ENCODE assay signal across 21 mouse cellular contexts in the genomic region with DNA sequence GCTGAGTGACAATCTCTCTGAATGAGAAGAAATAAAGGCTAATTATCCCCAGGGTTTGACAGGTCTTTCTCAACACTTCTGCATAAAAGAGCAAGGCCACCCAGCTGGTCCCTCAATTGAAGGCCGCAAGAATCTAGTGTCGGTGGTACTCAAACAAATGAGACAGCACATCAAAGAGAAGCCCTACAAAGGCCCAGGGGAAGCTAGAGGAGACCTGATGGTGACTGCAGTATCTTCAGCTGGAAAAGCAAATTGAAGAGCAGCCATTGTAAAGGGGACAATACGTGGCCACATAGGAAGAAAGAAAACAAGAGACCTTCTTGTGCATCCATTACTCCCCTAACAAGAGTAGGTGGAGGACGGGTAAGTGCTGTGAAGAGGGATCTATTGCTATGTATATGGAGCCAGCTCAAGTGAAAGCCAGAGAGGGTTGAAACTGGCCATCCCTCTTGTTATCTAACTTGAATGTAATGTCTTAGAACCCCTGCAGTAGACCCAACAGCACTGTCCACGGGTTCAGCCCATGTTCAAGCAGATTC. TPM values are rescaled to one million over a fixed set of nuclear protein-coding genes. Genes with fewer than 3 reads are reported as not detected.
DNase-seq lines count a peak whose midpoint lies in the region; ATAC-seq lines count a peak whose summit lies in the region.
"Had no signal": no experiment of that assay in that cellular context is flagged by ENCODE, and none has a peak within 500 bp of the region (broad histone marks: within the 10 kb centered on the region; RNA-seq: fewer than 3 reads in every experiment).

No protein-coding gene starts in this region.

- H3K4me3 ChIP-seq in forebrain, embryonic 11.5 days (ENCODE audit: low read depth, low read length): no peak overlapping the region
- H3K4me3 ChIP-seq in forebrain, embryonic 10.5 days: no peak overlapping the region
- no peak overlapping the region for H3K4me3 ChIP-seq in intestine, embryonic 14.5 days (ENCODE audit: low read depth, low read length)
- H3K4me3 ChIP-seq in intestine, embryonic 16.5 days (ENCODE audit: low read length): no peak overlapping the region
- H3K4me3 ChIP-seq in neural tube, embryonic 15.5 days (replicated peaks): no peak overlapping the region
- H3K4me3 ChIP-seq: forebrain, embryonic 13.5 days; layer of hippocampus, adult 2 months; liver, embryonic 13.5 days had no signal

- no peak overlapping the region for H3K9ac ChIP-seq in forebrain, embryonic 11.5 days (ENCODE audit: low read length)
- H3K9ac ChIP-seq in intestine, embryonic 14.5 days (ENCODE audit: low read length): no peak overlapping the region
- no peak overlapping the region for H3K9ac ChIP-seq in intestine, embryonic 16.5 days (ENCODE audit: low read depth, low read length)
- H3K9ac ChIP-seq in neural tube, embryonic 15.5 days (replicated peaks): no peak overlapping the region
- H3K9ac ChIP-seq: forebrain, embryonic 13.5 days; liver, embryonic 13.5 days; lung, embryonic 14.5 days had no signal

- H3K4me1 ChIP-seq in forebrain, embryonic 11.5 days (replicated peaks; ENCODE audit: control insufficient read depth, insufficient read depth, low read length): peaks cover 3% of the 10 kb centered on the region; the same call in 1 of the 2 replicates
- H3K4me1 ChIP-seq in forebrain, embryonic 10.5 days: peaks cover 14% of the 10 kb centered on the region
- H3K4me1 ChIP-seq in intestine, embryonic 14.5 days (replicated peaks; ENCODE audit: control insufficient read depth, insufficient read depth, low read length): no peaks in the 10 kb centered on the region
- no peaks in the 10 kb centered on the region for H3K4me1 ChIP-seq in intestine, embryonic 16.5 days (ENCODE audit: control insufficient read depth, insufficient read depth, low read length)
- no peaks in the 10 kb centered on the region for H3K4me1 ChIP-seq in neural tube, embryonic 15.5 days

- H3K27ac ChIP-seq in forebrain, embryonic 11.5 days (ENCODE audit: low read depth, low read length): no peak overlapping the region
- H3K27ac ChIP-seq in forebrain, embryonic 10.5 days: no peak overlapping the region
- no peak overlapping the region for H3K27ac ChIP-seq in intestine, embryonic 14.5 days (ENCODE audit: low read depth)
- H3K27ac ChIP-seq in intestine, embryonic 16.5 days (ENCODE audit: low read length): no peak overlapping the region
- H3K27ac ChIP-seq in neural tube, embryonic 15.5 days (replicated peaks): no peak overlapping the region
- H3K27ac ChIP-seq: forebrain, embryonic 13.5 days; layer of hippocampus, adult 2 months; liver, embryonic 13.5 days had no signal

- H3K4me2 ChIP-seq in forebrain, embryonic 11.5 days (ENCODE audit: low read depth, low read length, severe bottlenecking): no peak overlapping the region
- H3K4me2 ChIP-seq in intestine, embryonic 14.5 days (ENCODE audit: low read length): no peak overlapping the region
- no peak overlapping the region for H3K4me2 ChIP-seq in intestine, embryonic 16.5 days (ENCODE audit: low read depth, low read length)
- H3K4me2 ChIP-seq in neural tube, embryonic 15.5 days: no peak overlapping the region
- H3K4me2 ChIP-seq: forebrain, embryonic 13.5 days; liver, embryonic 13.5 days; lung, embryonic 14.5 days had no signal

- 11% methylated on average over 5 of the region's 5 CpGs for WGBS in forebrain, embryonic 11.5 days
- 9% methylated on average over 5 of the region's 5 CpGs for WGBS in forebrain, embryonic 10.5 days
- 35% methylated on average over 5 of the region's 5 CpGs for WGBS in intestine, embryonic 14.5 days
- WGBS in intestine, embryonic 16.5 days: 34% methylated on average over 5 of the region's 5 CpGs
- 8% methylated on average over 5 of the region's 5 CpGs for WGBS in neural tube, embryonic 15.5 days

- no peaks in the 10 kb centered on the region for H3K36me3 ChIP-seq in forebrain, embryonic 11.5 days (ENCODE audit: control insufficient read depth, insufficient read depth, low read length)
- no peaks in the 10 kb centered on the region for H3K36me3 ChIP-seq in forebrain, embryonic 10.5 days (replicated peaks)
- no peaks in the 10 kb centered on the region for H3K36me3 ChIP-seq in intestine, embryonic 14.5 days (ENCODE audit: control insufficient read depth, insufficient read depth, low read length)
- H3K36me3 ChIP-seq in intestine, embryonic 16.5 days (ENCODE audit: control insufficient read depth, insufficient read depth, low read length): no peaks in the 10 kb centered on the region
- H3K36me3 ChIP-seq in neural tube, embryonic 15.5 days: no peaks in the 10 kb centered on the region
- H3K36me3 ChIP-seq: G1E; liver, embryonic 13.5 days had no signal

- DNase-seq in forebrain, embryonic 11.5 days (ENCODE audit: low spot score): peak; percentile 25
- DNase-seq in forebrain, embryonic 10.5 days (ENCODE audit: extremely low spot score, low spot score): no peak
- peak; percentile 47 for DNase-seq in intestine, embryonic 14.5 days (ENCODE audit: low spot score)
- peak; percentile 13 for DNase-seq in neural tube, embryonic 10.5 days (ENCODE audit: extremely low spot score, low spot score)
- no peak for DNase-seq in cerebellum, postnatal 36 days
- DNase-seq: adrenal gland, postnatal 10 days; cerebellum, adult 8-10 months; gastrocnemius, postnatal 10 days; kidney, postnatal 25 days; liver, embryonic 13.5 days; lung, embryonic 14.5 days; right cerebral cortex, postnatal 14 days had no signal

- no peaks in the 10 kb centered on the region for H3K27me3 ChIP-seq in forebrain, embryonic 11.5 days (ENCODE audit: control insufficient read depth, insufficient read depth, low read length)
- no peaks in the 10 kb centered on the region for H3K27me3 ChIP-seq in forebrain, embryonic 10.5 days (ENCODE audit: poor library complexity, severe bottlenecking)
- H3K27me3 ChIP-seq in intestine, embryonic 14.5 days (replicated peaks; ENCODE audit: control insufficient read depth, insufficient read depth, low read length): no peaks in the 10 kb centered on the region
- H3K27me3 ChIP-seq in intestine, embryonic 16.5 days (replicated peaks; ENCODE audit: control insufficient read depth, insufficient read depth, low read length): no peaks in the 10 kb centered on the region
- no peaks in the 10 kb centered on the region for H3K27me3 ChIP-seq in neural tube, embryonic 15.5 days (replicated peaks)
- H3K27me3 ChIP-seq: forebrain, embryonic 13.5 days; liver, embryonic 13.5 days; Patski had no signal

- no peaks in the 10 kb centered on the region for H3K9me3 ChIP-seq in forebrain, embryonic 11.5 days (ENCODE audit: control insufficient read depth, low read length)
- no peaks in the 10 kb centered on the region for H3K9me3 ChIP-seq in forebrain, embryonic 10.5 days
- H3K9me3 ChIP-seq in intestine, embryonic 14.5 days (ENCODE audit: control insufficient read depth, low read length): no peaks in the 10 kb centered on the region
- H3K9me3 ChIP-seq in intestine, embryonic 16.5 days (ENCODE audit: control insufficient read depth, low read length): no peaks in the 10 kb centered on the region
- H3K9me3 ChIP-seq in neural tube, embryonic 15.5 days (replicated peaks): no peaks in the 10 kb centered on the region
- H3K9me3 ChIP-seq: forebrain, embryonic 13.5 days; G1E; liver, embryonic 13.5 days had no signal

- peak; percentile 39 for ATAC-seq in forebrain, embryonic 11.5 days (replicated peaks; ENCODE audit: low FRiP score)
- ATAC-seq in intestine, embryonic 14.5 days (replicated peaks; ENCODE audit: low FRiP score, low TSS enrichment, low read depth): no peak
- no peak for ATAC-seq in intestine, embryonic 16.5 days
- no peak for ATAC-seq in neural tube, embryonic 15.5 days (ENCODE audit: low FRiP score)
- ATAC-seq in erythroid progenitor cell, adult 5-6 weeks (replicated peaks; ENCODE audit: low FRiP score, poor library complexity, severe bottlenecking): no peak
- ATAC-seq: forebrain, embryonic 13.5 days; hindbrain, embryonic 16.5 days; intestine, postnatal 0 days; Patski had no signal

RNA-seq across cellular contexts. Expression of a gene that starts 58.8 kb away (rescaled TPM):
- 8.5 and 8.8 TPM in 2 replicates for polyA plus RNA-seq in forebrain, embryonic 11.5 days (2014; fragmentation: Nextera tagmentation; extraction: Ambion mirVana)
- polyA plus RNA-seq in forebrain, embryonic 10.5 days (2016; fragmentation: Nextera tagmentation; extraction: Ambion mirVana): 13.3 and 13.8 TPM in 2 replicates
- 25.7 and 26.7 TPM in 2 replicates for polyA plus RNA-seq in intestine, embryonic 14.5 days (2014; fragmentation: Nextera tagmentation; extraction: Ambion mirVana)
- 18.7 and 21.0 TPM in 2 replicates for polyA plus RNA-seq in intestine, embryonic 16.5 days (2015; fragmentation: Nextera tagmentation; extraction: Ambion mirVana)
- polyA plus RNA-seq in neural tube, embryonic 15.5 days (2015; fragmentation: Nextera tagmentation; extraction: Ambion mirVana): 7.6 and 11.1 TPM in 2 replicates
- 6.1 and 6.3 TPM in 2 replicates for total RNA-seq in erythroid progenitor cell, adult 5-6 weeks (2015; ENCODE audit: low replicate concordance)
- 1.7 and 5.1 TPM in 2 replicates for total RNA-seq in erythroid progenitor cell, adult 5-6 weeks (2017; ENCODE audit: low replicate concordance)
- polyA plus RNA-seq: G1E had no signal

Comparison
In these comparisons a context has a peak if more than half of its experiments do, and no peak if none do; other contexts are left out.
1. DNase-seq: peak in forebrain, embryonic 11.5 days (single experiment), intestine, embryonic 14.5 days (single experiment) and neural tube, embryonic 10.5 days (single experiment); none in forebrain, embryonic 10.5 days (single experiment) and cerebellum, postnatal 36 days (0 of 2).